Mouse (Mus musculus) testis, postnatal 10 days (tissue): ENCODE data around the gene Ercc8.

ENCODE experiments used
- DNase-seq: peaks from one replicate; pipeline ENCODE4 v3.0.0; 2021; ENCODE audit warnings: low spot score

Ercc8 gene

GRCm38 (mm10) chr13:108219773-108220172, 61.2 kb downstream of the Ercc8 start:
- no peak for DNase-seq

GRCm38 (mm10) chr13:108229191-108229590, 70.7 kb downstream of the Ercc8 start:
- no peak for DNase-seq

GRCm38 (mm10) chr13:108229634-108230330, 71.3 kb downstream of the Ercc8 start:
- no peak for DNase-seq

- DNase-seq, result no peak
These were observed 81.5 kb downstream of the Ercc8 start for GRCm38 (mm10) chr13:108240012-108240411.

- no peak for DNase-seq
These were observed 83.2 kb downstream of the Ercc8 start for GRCm38 (mm10) chr13:108241715-108242114.
